Mouse (Mus musculus) G1E (cell line): ENCODE results near the gene Vash2.

Experiments
- CTCF ChIP-seq: IDR thresholded peaks from 2 replicates; pipeline ENCODE4 v1.5.1; 2012; ENCODE audit warnings: low read depth, low read length, inconsistent platforms, mixed read lengths
- GATA1 ChIP-seq: IDR thresholded peaks from 2 replicates; pipeline ENCODE4 v1.6.1; 2012; ENCODE audit warnings: borderline replicate concordance, low read length, inconsistent platforms, mixed read lengths
- GATA2 ChIP-seq: IDR thresholded peaks from 2 replicates; pipeline ENCODE4 v1.6.1; 2012; ENCODE audit warnings: low read depth, low read length, inconsistent platforms, borderline replicate concordance
- POLR2AphosphoS5 ChIP-seq: IDR thresholded peaks from 2 replicates; pipeline ENCODE4 v1.6.1; 2012; ENCODE audit warnings: low read depth, low read length, inconsistent platforms; ENCODE audit not compliant: insufficient replicate concordance
- TAL1 ChIP-seq: conservative IDR thresholded peaks from 2 replicates; pipeline ENCODE4 v1.6.1; 2012; ENCODE audit warnings: low read depth, low read length, inconsistent platforms, mixed read lengths

DNA sequence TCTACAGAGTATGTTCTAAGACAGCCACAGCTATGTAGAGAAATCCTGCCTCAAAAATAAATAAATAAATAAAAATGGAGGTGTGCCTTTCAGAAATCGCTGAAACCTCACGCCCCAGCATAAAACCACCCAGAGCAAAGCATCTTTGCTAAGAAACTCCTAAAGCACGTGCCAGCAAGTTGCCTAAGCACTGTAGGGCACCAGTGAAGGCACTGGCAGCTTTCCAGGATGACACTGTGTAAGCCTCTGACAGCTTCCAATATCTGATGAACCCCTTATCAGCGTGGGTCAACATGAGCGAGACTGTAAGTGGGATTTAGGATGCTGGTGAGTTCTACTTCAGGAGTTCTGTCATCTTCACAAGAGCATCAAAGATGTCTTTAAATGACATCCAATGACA lies 28.1 kb downstream of the Vash2 start:
- TF ChIP-seq GATA1, result no peak
- no peak for TF ChIP-seq CTCF
- TF ChIP-seq TAL1, result no peak
- TF ChIP-seq GATA2, result no peak
- TF ChIP-seq POLR2AphosphoS5, result no peak
